Mouse (Mus musculus) stomach, embryonic 16.5 days (tissue): ENCODE results near the gene C2cd2. TPM values are rescaled to one million over a fixed set of nuclear protein-coding genes. Genes with fewer than 3 reads are reported as not detected.

Source experiments
- ATAC-seq: fragments of 200-750 bp; cut with Nextera tagmentation; 2 replicates; pipeline ENCODE4 v1.8.0; 2017; ENCODE audit warnings: moderate number of reproducible peaks, moderate TSS enrichment; ENCODE audit not compliant: insufficient read depth, low FRiP score
- H3K27ac ChIP-seq: fragments of 300-500 bp; sonication (generic); 2 replicates; pipeline ENCODE4 v1.5.1; 2014; ENCODE audit warnings: low read length
- H3K27me3 ChIP-seq: fragments of 300-500 bp; sonication (generic); 2 replicates; pipeline ENCODE4 v1.6.1; 2014; ENCODE audit warnings: low read length, control low read depth, mixed read lengths; ENCODE audit not compliant: control insufficient read depth, insufficient read depth
- H3K36me3 ChIP-seq: fragments of 300-500 bp; sonication (generic); 2 replicates; pipeline ENCODE4 v1.6.1; 2014; ENCODE audit warnings: low read length; ENCODE audit not compliant: control insufficient read depth, insufficient read depth
- H3K4me1 ChIP-seq: fragments of 300-500 bp; sonication (generic); 2 replicates; pipeline ENCODE4 v1.6.1; 2014; ENCODE audit warnings: low read length, control low read depth, mixed read lengths; ENCODE audit not compliant: control insufficient read depth, insufficient read depth
- H3K4me2 ChIP-seq: fragments of 300-500 bp; sonication (generic); 2 replicates; pipeline ENCODE4 v1.6.1; 2014; ENCODE audit warnings: low read depth, low read length, mixed read lengths
- H3K4me3 ChIP-seq: fragments of 300-500 bp; sonication (generic); replicated peaks from 2 replicates; pipeline ENCODE4 v1.5.1; 2014; ENCODE audit warnings: mild to moderate bottlenecking, low read length
- H3K9ac ChIP-seq: fragments of 300-500 bp; sonication (generic); 2 replicates; pipeline ENCODE4 v1.6.1; 2014; ENCODE audit warnings: low read length
- H3K9me3 ChIP-seq: fragments of 300-500 bp; sonication (generic); replicated peaks from 2 replicates; pipeline ENCODE4 v1.6.1; 2016; ENCODE audit warnings: low read length, control low read depth; ENCODE audit not compliant: control insufficient read depth
- WGBS: fragments of 180-500 bp; shearing (Covaris S2); extraction: QIAGEN DNeasy Blood & Tissue Kit; methylation state at CpG from one replicate; pipeline ENCODE4 v1.1.7; 2014; 5-methylcytosine and 5-hydroxymethylcytosine counted together
- polyA plus RNA-seq: library from polyadenylated mRNA; unstranded; fragments of >200 nt; fragmentation: Nextera tagmentation; extraction: Ambion mirVana; gene quantifications from 2 replicates; pipeline ENCODE4 v1.2.1, GENCODE M21; 2015

C2cd2 gene
- polyA plus RNA-seq, 1 experiment from 2014 or later = 13.4 TPM

- H3K27ac ChIP-seq = no peak overlapping the region
- no peaks in the 10 kb centered on the region for H3K9me3 ChIP-seq
- H3K36me3 ChIP-seq = no peaks in the 10 kb centered on the region
- ATAC-seq = no peak
- H3K4me1 ChIP-seq = no peaks in the 10 kb centered on the region
- no peak overlapping the region for H3K4me2 ChIP-seq
- H3K9ac ChIP-seq = no peak overlapping the region
- H3K4me3 ChIP-seq = no peak overlapping the region
- H3K27me3 ChIP-seq = no peaks in the 10 kb centered on the region
- WGBS = 91% methylated on average over 3 of the region's 3 CpGs
These were observed 15.3 kb upstream of the C2cd2 start for GRCm38 (mm10) chr16:97977722-97978121.

GRCm38 (mm10) chr16:97977277-97977676, 14.9 kb upstream of the C2cd2 start:
- H3K9ac ChIP-seq = no peak overlapping the region
- H3K36me3 ChIP-seq = no peaks in the 10 kb centered on the region
- no peaks in the 10 kb centered on the region for H3K27me3 ChIP-seq
- ATAC-seq = no peak
- WGBS = 65% methylated on average over 1 of the region's 1 CpGs
- H3K4me3 ChIP-seq = no peak overlapping the region
- H3K9me3 ChIP-seq = no peaks in the 10 kb centered on the region
- H3K4me2 ChIP-seq = no peak overlapping the region
- no peak overlapping the region for H3K27ac ChIP-seq
- no peaks in the 10 kb centered on the region for H3K4me1 ChIP-seq

GRCm38 (mm10) chr16:97963956-97964540, 1.6 kb upstream of the C2cd2 start:
- Histone ChIP-seq H3K27ac (no peak overlapping the region), H3K4me3 (no peak overlapping the region), H3K4me2 (no peak overlapping the region), H3K9me3 (no peaks in the 10 kb centered on the region), H3K27me3 (no peaks in the 10 kb centered on the region), H3K9ac (no peak overlapping the region), H3K4me1 (peaks cover 9% of the 10 kb centered on the region; the same call in 1 of the 2 replicates), H3K36me3 (no peaks in the 10 kb centered on the region)
- WGBS = 82% methylated on average over 3 of the region's 3 CpGs
- ATAC-seq = no peak

GRCm38 (mm10) chr16:97961381-97962150, 832 bp downstream of the C2cd2 start:
- WGBS = 4% methylated on average over 36 of the region's 36 CpGs
- Histone ChIP-seq H3K27ac (peak overlapping the region; percentile 99), H3K9ac (peak overlapping the region; percentile 95), H3K36me3 (no peaks in the 10 kb centered on the region), H3K4me2 (peak overlapping the region; percentile 86), H3K27me3 (no peaks in the 10 kb centered on the region), H3K9me3 (no peaks in the 10 kb centered on the region), H3K4me3 (peak overlapping the region; percentile 88), H3K4me1 (peaks cover 14% of the 10 kb centered on the region; the same call in 1 of the 2 replicates)
- ATAC-seq = no peak

- H3K27ac ChIP-seq = no peak overlapping the region
These were observed 2.0 kb downstream of the C2cd2 start for GRCm38 (mm10) chr16:97960348-97960747.

GRCm38 (mm10) chr16:97958401-97958973, 3.9 kb downstream of the C2cd2 start:
- H3K4me2 ChIP-seq = no peak overlapping the region
- H3K27me3 ChIP-seq = no peaks in the 10 kb centered on the region
- no peak overlapping the region for H3K4me3 ChIP-seq
- no peaks in the 10 kb centered on the region for H3K9me3 ChIP-seq
- H3K36me3 ChIP-seq = peaks cover 5% of the 10 kb centered on the region; the same call in 1 of the 2 replicates
- H3K27ac ChIP-seq = no peak overlapping the region
- no peak overlapping the region for H3K9ac ChIP-seq
- H3K4me1 ChIP-seq = peaks cover 14% of the 10 kb centered on the region; the same call in 1 of the 2 replicates
- ATAC-seq = no peak

More at GRCm38 (mm10) chr16:97960348-97960747, 2.0 kb downstream of the C2cd2 start:
- H3K4me3 ChIP-seq = no peak overlapping the region
- H3K36me3 ChIP-seq = peaks cover 5% of the 10 kb centered on the region; the same call in 1 of the 2 replicates
- H3K9me3 ChIP-seq = no peaks in the 10 kb centered on the region
- ATAC-seq = no peak
- no peak overlapping the region for H3K4me2 ChIP-seq
- no peak overlapping the region for H3K9ac ChIP-seq
- WGBS = 94% methylated on average over 3 of the region's 3 CpGs
- no peaks in the 10 kb centered on the region for H3K27me3 ChIP-seq
- H3K4me1 ChIP-seq = peaks cover 14% of the 10 kb centered on the region; the same call in 1 of the 2 replicates

- Histone ChIP-seq H3K9ac (no peak overlapping the region), H3K4me3 (no peak overlapping the region), H3K4me2 (no peak overlapping the region), H3K4me1 (peaks cover 14% of the 10 kb centered on the region; the same call in 1 of the 2 replicates), H3K36me3 (peaks cover 5% of the 10 kb centered on the region; the same call in 1 of the 2 replicates), H3K9me3 (no peaks in the 10 kb centered on the region), H3K27me3 (no peaks in the 10 kb centered on the region), H3K27ac (no peak overlapping the region)
- no peak for ATAC-seq
These were observed 4.8 kb downstream of the C2cd2 start for GRCm38 (mm10) chr16:97957626-97958025.

GRCm38 (mm10) chr16:97956011-97956410, 6.4 kb downstream of the C2cd2 start:
- Histone ChIP-seq H3K36me3 (peaks cover 9% of the 10 kb centered on the region), H3K27ac (no peak overlapping the region), H3K9ac (no peak overlapping the region), H3K4me1 (peaks cover 10% of the 10 kb centered on the region; the same call in 1 of the 2 replicates), H3K4me2 (no peak overlapping the region), H3K27me3 (no peaks in the 10 kb centered on the region), H3K4me3 (no peak overlapping the region), H3K9me3 (no peaks in the 10 kb centered on the region)
- 67% methylated on average over 2 of the region's 2 CpGs for WGBS
- ATAC-seq = no peak

GRCm38 (mm10) chr16:97953300-97953699, 9.1 kb downstream of the C2cd2 start:
- Histone ChIP-seq H3K36me3 (peaks cover 17% of the 10 kb centered on the region), H3K27me3 (no peaks in the 10 kb centered on the region), H3K4me2 (no peak overlapping the region), H3K9me3 (no peaks in the 10 kb centered on the region), H3K4me3 (no peak overlapping the region), H3K27ac (no peak overlapping the region), H3K4me1 (peaks cover 5% of the 10 kb centered on the region; the same call in 1 of the 2 replicates), H3K9ac (no peak overlapping the region)
- no peak for ATAC-seq
- 73% methylated on average over 2 of the region's 2 CpGs for WGBS
